Mouse (Mus musculus): ENCODE measurements around the gene Kbtbd6. TPM values are rescaled to one million over a fixed set of nuclear protein-coding genes. Genes with fewer than 3 reads are reported as not detected.

The Kbtbd6 gene
- polyA plus RNA-seq, 1 experiment from 2014 or later = 3.5 TPM

- WGBS = 62% methylated on average over 8 of the region's 8 CpGs
- H3K4me3 ChIP-seq (replicated peaks) = peak overlapping the region; percentile 90
- peaks cover 5% of the 10 kb centered on the region; the same call in 1 of the 2 replicates for H3K36me3 ChIP-seq
- H3K4me2 ChIP-seq = peak overlapping the region; percentile 79
- H3K4me1 ChIP-seq = peaks cover 65% of the 10 kb centered on the region
- H3K27ac ChIP-seq = peak overlapping the region; percentile 100
- no peaks in the 10 kb centered on the region for H3K9me3 ChIP-seq (replicated peaks)
- H3K9ac ChIP-seq = 0 out of 2 replicates have a peak overlapping the region, but pooled peaks have one; percentile 96
- H3K27me3 ChIP-seq = no peaks in the 10 kb centered on the region
- ATAC-seq (replicated peaks; ENCODE audit: low FRiP score) = no peak
Observed at GRCm38 (mm10) chr14:79483611-79484120, 32.0 kb downstream of the Kbtbd6 start.

GRCm38 (mm10) chr14:79486617-79486992, 35.0 kb downstream of the Kbtbd6 start:
- peaks cover 55% of the 10 kb centered on the region for H3K4me1 ChIP-seq
- 11% methylated on average over 8 of the region's 8 CpGs for WGBS

GRCm38 (mm10) chr14:79486993-79487731, 35.5 kb downstream of the Kbtbd6 start:
- Histone ChIP-seq H3K4me1 (peaks cover 55% of the 10 kb centered on the region), H3K27me3 (no peaks in the 10 kb centered on the region), H3K4me3 (replicated peaks) (peak overlapping the region; percentile 40), H3K27ac (peak overlapping the region; percentile 75), H3K9me3 (replicated peaks) (no peaks in the 10 kb centered on the region), H3K36me3 (0 out of 2 replicates have a peak, but pooled peaks cover 4% of the 10 kb centered on the region), H3K9ac (peak overlapping the region; percentile 33), H3K4me2 (peak overlapping the region; percentile 67)
- WGBS = 5% methylated on average over 19 of the region's 19 CpGs
- ATAC-seq (replicated peaks; ENCODE audit: low FRiP score) = peak; percentile 20

More at GRCm38 (mm10) chr14:79486617-79486992, 35.0 kb downstream of the Kbtbd6 start:
- Histone ChIP-seq H3K9me3 (replicated peaks) (no peaks in the 10 kb centered on the region), H3K9ac (peak overlapping the region; percentile 33), H3K36me3 (no peaks in the 10 kb centered on the region), H3K27ac (peak overlapping the region; percentile 75), H3K4me2 (peak overlapping the region; percentile 67), H3K27me3 (no peaks in the 10 kb centered on the region), H3K4me3 (replicated peaks) (peak overlapping the region; percentile 40)
- ATAC-seq (replicated peaks; ENCODE audit: low FRiP score) = no peak

- no peak overlapping the region for H3K4me2 ChIP-seq
- 59% methylated on average over 9 of the region's 9 CpGs for WGBS
- no peak overlapping the region for H3K4me3 ChIP-seq (replicated peaks)
- H3K27me3 ChIP-seq = no peaks in the 10 kb centered on the region
- no peaks in the 10 kb centered on the region for H3K9me3 ChIP-seq (replicated peaks)
- no peak overlapping the region for H3K9ac ChIP-seq
- H3K4me1 ChIP-seq = peaks cover 46% of the 10 kb centered on the region
- 0 out of 2 replicates have a peak overlapping the region, but pooled peaks have one; percentile 10 for H3K27ac ChIP-seq
- H3K36me3 ChIP-seq = 0 out of 2 replicates have a peak, but pooled peaks cover 4% of the 10 kb centered on the region
- ATAC-seq (replicated peaks; ENCODE audit: low FRiP score) = no peak
Observed at GRCm38 (mm10) chr14:79488531-79488930, 36.9 kb downstream of the Kbtbd6 start.

GRCm38 (mm10) chr14:79489150-79489549, 37.5 kb downstream of the Kbtbd6 start:
- no peaks in the 10 kb centered on the region for H3K9me3 ChIP-seq (replicated peaks)
- 72% methylated on average over 12 of the region's 12 CpGs for WGBS
- H3K4me3 ChIP-seq (replicated peaks) = no peak overlapping the region
- 0 out of 2 replicates have a peak, but pooled peaks cover 4% of the 10 kb centered on the region for H3K36me3 ChIP-seq
- peaks cover 42% of the 10 kb centered on the region for H3K4me1 ChIP-seq
- no peaks in the 10 kb centered on the region for H3K27me3 ChIP-seq
- no peak overlapping the region for H3K9ac ChIP-seq
- no peak overlapping the region for H3K27ac ChIP-seq
- no peak overlapping the region for H3K4me2 ChIP-seq
- ATAC-seq (replicated peaks; ENCODE audit: low FRiP score) = no peak

GRCm38 (mm10) chr14:79490246-79490645, 38.6 kb downstream of the Kbtbd6 start:
- no peak for ATAC-seq (replicated peaks; ENCODE audit: low FRiP score)
- no peaks in the 10 kb centered on the region for H3K9me3 ChIP-seq (replicated peaks)
- H3K4me2 ChIP-seq = no peak overlapping the region
- no peak overlapping the region for H3K4me3 ChIP-seq (replicated peaks)
- 65% methylated on average over 3 of the region's 3 CpGs for WGBS
- no peak overlapping the region for H3K27ac ChIP-seq
- H3K4me1 ChIP-seq = peaks cover 32% of the 10 kb centered on the region
- H3K36me3 ChIP-seq = 0 out of 2 replicates have a peak, but pooled peaks cover 4% of the 10 kb centered on the region
- H3K9ac ChIP-seq = no peak overlapping the region
- H3K27me3 ChIP-seq = no peaks in the 10 kb centered on the region

GRCm38 (mm10) chr14:79494349-79494748, 42.7 kb downstream of the Kbtbd6 start:
- Histone ChIP-seq H3K4me1 (0 out of 2 replicates have a peak, but pooled peaks cover 2% of the 10 kb centered on the region), H3K27me3 (no peaks in the 10 kb centered on the region), H3K9me3 (replicated peaks) (no peaks in the 10 kb centered on the region), H3K27ac (no peak overlapping the region), H3K9ac (no peak overlapping the region), H3K36me3 (0 out of 2 replicates have a peak, but pooled peaks cover 4% of the 10 kb centered on the region), H3K4me3 (replicated peaks) (no peak overlapping the region), H3K4me2 (no peak overlapping the region)
- no peak for ATAC-seq (replicated peaks; ENCODE audit: low FRiP score)
- WGBS = 70% methylated on average over 6 of the region's 6 CpGs

GRCm38 (mm10) chr14:79499326-79499725, 47.7 kb downstream of the Kbtbd6 start:
- no peaks in the 10 kb centered on the region for H3K36me3 ChIP-seq
- whole genome bisulfite sequencing = 74% methylated on average over 9 of the region's 9 CpGs
- no peak overlapping the region for H3K9ac ChIP-seq
- H3K4me3 ChIP-seq (replicated peaks) = no peak overlapping the region
- no peak for ATAC-seq (replicated peaks; ENCODE audit: low FRiP score)
- H3K4me2 ChIP-seq = no peak overlapping the region
- H3K4me1 ChIP-seq = peaks cover 9% of the 10 kb centered on the region; the same call in 1 of the 2 replicates
- H3K27me3 ChIP-seq = no peaks in the 10 kb centered on the region
- H3K9me3 ChIP-seq (replicated peaks) = no peaks in the 10 kb centered on the region
- no peak overlapping the region for H3K27ac ChIP-seq

GRCm38 (mm10) chr14:79500756-79501155, 49.1 kb downstream of the Kbtbd6 start:
- ATAC-seq (replicated peaks; ENCODE audit: low FRiP score) = no peak
- Histone ChIP-seq H3K9ac (no peak overlapping the region), H3K4me2 (no peak overlapping the region), H3K9me3 (replicated peaks) (no peaks in the 10 kb centered on the region), H3K27ac (no peak overlapping the region), H3K4me1 (peaks cover 9% of the 10 kb centered on the region; the same call in 1 of the 2 replicates), H3K36me3 (no peaks in the 10 kb centered on the region), H3K4me3 (replicated peaks) (no peak overlapping the region), H3K27me3 (no peaks in the 10 kb centered on the region)
- 74% methylated on average over 4 of the region's 4 CpGs for WGBS

- no peak for ATAC-seq (replicated peaks; ENCODE audit: low FRiP score)
- H3K27ac ChIP-seq = peak overlapping the region; percentile 66
Observed at GRCm38 (mm10) chr14:79503371-79504075, 51.9 kb downstream of the Kbtbd6 start.

More at GRCm38 (mm10) chr14:79503371-79504075, 51.9 kb downstream of the Kbtbd6 start:
- Histone ChIP-seq H3K4me1 (peaks cover 9% of the 10 kb centered on the region; the same call in 1 of the 2 replicates), H3K36me3 (no peaks in the 10 kb centered on the region), H3K9ac (no peak overlapping the region), H3K4me3 (replicated peaks) (no peak overlapping the region), H3K9me3 (replicated peaks) (no peaks in the 10 kb centered on the region), H3K27me3 (no peaks in the 10 kb centered on the region), H3K4me2 (no peak overlapping the region)
- 66% methylated on average over 5 of the region's 5 CpGs for WGBS
